Mouse (Mus musculus) lung, postnatal 0 days (tissue): ENCODE measurements at regions not wholly inside any gene's neighbourhood (a gene's known extent, or its start where the extent isn't known, plus 50 kb on each side); places are given as distances from the start of the nearest gene placed in this dataset.

Experiments
- ATAC-seq: fragments of 200-750 bp; cut with Nextera tagmentation; 2 replicates; pipeline ENCODE4 v1.8.0; 2017; ENCODE audit warnings: moderate library complexity
- DNase-seq: peaks from one replicate; pipeline ENCODE4 v3.0.0-alpha.2; 2016; ENCODE audit warnings: low spot score
- H3K27ac ChIP-seq: fragments of 300-500 bp; sonication (generic); 2 replicates; pipeline ENCODE4 v1.5.1; 2014; ENCODE audit warnings: antibody characterized with exemption, mild to moderate bottlenecking, low read length, mixed read lengths
- H3K27me3 ChIP-seq: fragments of 300-500 bp; sonication (generic); replicated peaks from 2 replicates; pipeline ENCODE4 v1.6.1; 2014; ENCODE audit warnings: low read length, mixed read lengths; ENCODE audit not compliant: insufficient read depth
- H3K36me3 ChIP-seq: fragments of 300-500 bp; sonication (generic); 2 replicates; pipeline ENCODE4 v1.6.1; 2014; ENCODE audit warnings: low read length, mixed read lengths; ENCODE audit not compliant: insufficient read depth
- H3K4me1 ChIP-seq: fragments of 300-500 bp; sonication (generic); 2 replicates; pipeline ENCODE4 v1.6.1; 2014; ENCODE audit warnings: antibody characterized with exemption, low read depth, low read length, mixed read lengths; ENCODE audit not compliant: insufficient read depth
- H3K4me2 ChIP-seq: fragments of 300-500 bp; sonication (generic); replicated peaks from 2 replicates; pipeline ENCODE4 v1.6.1; 2014; ENCODE audit warnings: low read depth, mild to moderate bottlenecking, low read length, moderate library complexity, mixed read lengths
- H3K4me3 ChIP-seq: fragments of 300-500 bp; sonication (generic); 2 replicates; pipeline ENCODE4 v1.5.1; 2014; ENCODE audit warnings: low read depth, low read length
- H3K9ac ChIP-seq: fragments of 300-500 bp; sonication (generic); replicated peaks from 2 replicates; pipeline ENCODE4 v1.6.1; 2014; ENCODE audit warnings: low read depth, mild to moderate bottlenecking
- H3K9me3 ChIP-seq: fragments of 300-500 bp; sonication (generic); 2 replicates; pipeline ENCODE4 v1.6.1; 2016; ENCODE audit warnings: low read length, mixed read lengths
- CTCF ChIP-seq: IDR thresholded peaks from 2 replicates; pipeline ENCODE4 v1.5.1; 2016; ENCODE audit warnings: antibody characterized with exemption, mild to moderate bottlenecking
- EP300 ChIP-seq: IDR thresholded peaks from 2 replicates; pipeline ENCODE4 v1.6.1; 2016; ENCODE audit warnings: antibody characterized with exemption, mild to moderate bottlenecking, control low read depth
- WGBS: fragments of 180-500 bp; shearing (Covaris S2); extraction: QIAGEN DNeasy Blood & Tissue Kit; methylation state at CpG from one replicate; pipeline ENCODE4 v1.1.7; 2014; 5-methylcytosine and 5-hydroxymethylcytosine counted together

DNA sequence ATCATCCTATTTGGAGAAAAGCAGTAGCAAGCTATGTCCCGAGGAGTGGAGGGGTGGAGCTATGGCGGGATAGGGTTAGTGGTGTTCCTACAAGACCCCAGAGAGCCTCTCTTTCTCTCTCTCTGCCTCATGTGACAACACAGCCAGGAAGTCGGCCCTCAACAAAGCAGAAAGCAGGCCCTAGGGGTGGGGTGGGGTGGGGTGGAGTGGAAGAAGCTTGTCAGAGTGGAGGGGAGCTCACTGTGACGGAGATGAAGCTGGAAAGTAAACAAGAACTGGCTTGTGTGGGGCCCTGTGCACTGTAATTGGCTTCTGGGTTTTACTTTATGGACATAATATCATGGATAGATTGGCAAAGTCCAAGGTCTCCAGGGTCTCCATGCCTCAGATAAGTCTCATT, 130.5 kb downstream of the Pdgfra start:
- Histone ChIP-seq H3K9me3 (no peaks in the 10 kb centered on the region), H3K4me2 (no peak overlapping the region), H3K9ac (no peak overlapping the region), H3K27ac (no peak overlapping the region), H3K4me1 (no peaks in the 10 kb centered on the region), H3K4me3 (no peak overlapping the region), H3K27me3 (no peaks in the 10 kb centered on the region), H3K36me3 (no peaks in the 10 kb centered on the region)
- ATAC-seq = no peak
- DNase-seq = no peak
- no peak for TF ChIP-seq CTCF
- no peak for TF ChIP-seq EP300
- 44% methylated on average over 4 of the region's 4 CpGs for WGBS

- Histone ChIP-seq H3K36me3 (no peaks in the 10 kb centered on the region), H3K4me1 (no peaks in the 10 kb centered on the region), H3K27ac (no peak overlapping the region), H3K4me3 (no peak overlapping the region), H3K27me3 (no peaks in the 10 kb centered on the region), H3K4me2 (no peak overlapping the region), H3K9me3 (no peaks in the 10 kb centered on the region), H3K9ac (no peak overlapping the region)
- no peak for ATAC-seq
- DNase-seq = no peak
- WGBS = 82% methylated on average over 5 of the region's 5 CpGs
- TF ChIP-seq CTCF (no peak), EP300 (no peak)
These were observed 131.7 kb downstream of the Pdgfra start for GRCm38 (mm10) chr5:75283841-75284240.

GRCm38 (mm10) chr5:75285950-75286349, 133.9 kb downstream of the Pdgfra start:
- Histone ChIP-seq H3K27ac (no peak overlapping the region), H3K9ac (no peak overlapping the region), H3K27me3 (no peaks in the 10 kb centered on the region), H3K4me1 (no peaks in the 10 kb centered on the region), H3K36me3 (no peaks in the 10 kb centered on the region), H3K4me2 (no peak overlapping the region), H3K4me3 (no peak overlapping the region), H3K9me3 (no peaks in the 10 kb centered on the region)
- DNase-seq (no peak), ATAC-seq (no peak)
- 65% methylated on average over 10 of the region's 10 CpGs for WGBS
- TF ChIP-seq CTCF (no peak), EP300 (no peak)

DNA sequence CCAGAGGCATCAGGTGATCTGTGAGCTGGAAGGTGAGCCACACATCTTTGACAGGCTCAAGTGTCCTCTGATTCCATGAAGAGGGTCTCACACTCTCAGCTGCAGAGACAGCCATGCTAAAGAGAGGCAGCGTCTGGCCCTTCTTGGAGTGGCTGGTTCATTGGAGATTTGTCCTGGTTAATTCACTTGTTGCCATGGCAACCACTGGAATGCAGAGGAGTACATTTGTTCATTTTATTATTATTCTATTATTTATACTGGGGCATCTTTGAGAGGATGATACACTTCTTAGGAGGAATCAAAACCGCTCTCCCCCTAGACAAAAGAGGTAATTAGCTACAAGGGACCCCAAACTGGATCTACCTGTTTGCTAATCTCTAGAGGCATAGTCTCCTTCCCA, 143.6 kb downstream of the Pdgfra start:
- Histone ChIP-seq H3K9ac (no peak overlapping the region), H3K4me3 (no peak overlapping the region), H3K27ac (no peak overlapping the region), H3K36me3 (no peaks in the 10 kb centered on the region), H3K9me3 (no peaks in the 10 kb centered on the region), H3K4me2 (no peak overlapping the region), H3K4me1 (no peaks in the 10 kb centered on the region), H3K27me3 (no peaks in the 10 kb centered on the region)
- ATAC-seq (no peak), DNase-seq (no peak)
- TF ChIP-seq CTCF (no peak), EP300 (no peak)
- 53% methylated on average over 2 of the region's 2 CpGs for WGBS

- no peak overlapping the region for H3K27ac ChIP-seq
- ATAC-seq (no peak), DNase-seq (no peak)
- WGBS = 74% methylated on average over 1 of the region's 1 CpGs
- H3K4me2 ChIP-seq = no peak overlapping the region
- H3K4me3 ChIP-seq = no peak overlapping the region
- H3K4me1 ChIP-seq = no peaks in the 10 kb centered on the region
- TF ChIP-seq CTCF (no peak), EP300 (no peak)
- H3K36me3 ChIP-seq = no peaks in the 10 kb centered on the region
- H3K9me3 ChIP-seq = no peaks in the 10 kb centered on the region
- no peaks in the 10 kb centered on the region for H3K27me3 ChIP-seq
- H3K9ac ChIP-seq = no peak overlapping the region
These were observed 160.8 kb downstream of the Pdgfra start for GRCm38 (mm10) chr5:75312897-75313296.

DNA sequence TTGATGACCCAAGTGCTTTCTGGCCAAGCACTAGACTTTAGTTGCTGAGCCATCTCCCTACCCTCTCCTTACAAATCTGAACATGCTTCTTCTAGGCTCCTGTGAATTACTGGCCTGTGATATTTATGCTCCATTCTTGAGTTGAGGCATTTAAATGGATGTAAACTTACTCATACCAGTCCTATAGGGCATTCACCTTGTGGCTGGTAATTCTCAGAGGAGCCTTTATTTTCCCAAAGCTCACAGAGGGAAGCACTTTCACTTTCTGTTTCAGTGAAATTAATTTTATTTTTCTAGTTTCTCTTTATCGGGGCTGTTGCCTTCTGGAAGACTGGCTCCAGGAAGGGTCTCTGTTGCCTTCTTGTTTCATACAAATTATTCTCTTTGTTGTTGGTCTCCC, 163.9 kb downstream of the Pdgfra start:
- DNase-seq (no peak), ATAC-seq (no peak)
- no peaks in the 10 kb centered on the region for H3K4me1 ChIP-seq
- no peak overlapping the region for H3K9ac ChIP-seq
- no peaks in the 10 kb centered on the region for H3K27me3 ChIP-seq
- 59% methylated on average over 1 of the region's 1 CpGs for WGBS
- H3K36me3 ChIP-seq = no peaks in the 10 kb centered on the region
- H3K4me3 ChIP-seq = no peak overlapping the region; the same call in 1 of the 2 replicates
- no peaks in the 10 kb centered on the region for H3K9me3 ChIP-seq
- TF ChIP-seq CTCF (no peak), EP300 (no peak)
- no peak overlapping the region for H3K27ac ChIP-seq
- H3K4me2 ChIP-seq = no peak overlapping the region; the same call in 1 of the 2 replicates

DNA sequence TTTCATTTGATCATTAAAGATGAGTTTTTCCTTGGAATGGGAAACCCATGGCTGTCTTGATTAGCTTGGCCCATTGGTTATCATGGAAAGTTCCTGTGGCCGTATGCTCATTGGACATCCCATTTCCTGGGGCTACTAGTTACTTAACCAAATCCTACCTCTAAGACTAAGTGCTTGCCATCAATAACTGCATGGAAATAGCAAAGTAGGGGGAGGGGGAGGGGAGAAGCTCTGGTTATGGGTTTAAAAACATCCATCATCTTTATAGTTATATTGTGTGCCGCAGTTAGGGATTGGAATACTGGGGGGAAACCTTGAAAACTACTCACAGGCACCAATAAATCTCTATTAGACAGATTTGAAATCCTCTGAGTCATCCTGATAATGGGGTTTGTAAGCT, 168.4 kb downstream of the Pdgfra start:
- no peak overlapping the region for H3K4me3 ChIP-seq
- TF ChIP-seq EP300 = no peak
- TF ChIP-seq CTCF = no peak
- DNase-seq (no peak), ATAC-seq (no peak)
- no peak overlapping the region for H3K9ac ChIP-seq
- no peak overlapping the region for H3K4me2 ChIP-seq
- H3K9me3 ChIP-seq = no peaks in the 10 kb centered on the region
- no peak overlapping the region for H3K27ac ChIP-seq
- 65% methylated on average over 2 of the region's 2 CpGs for WGBS
- H3K4me1 ChIP-seq = no peaks in the 10 kb centered on the region
- no peaks in the 10 kb centered on the region for H3K36me3 ChIP-seq
- no peaks in the 10 kb centered on the region for H3K27me3 ChIP-seq
